43 mouse cellular contexts compared by ENCODE assay signal in the genomic region with DNA sequence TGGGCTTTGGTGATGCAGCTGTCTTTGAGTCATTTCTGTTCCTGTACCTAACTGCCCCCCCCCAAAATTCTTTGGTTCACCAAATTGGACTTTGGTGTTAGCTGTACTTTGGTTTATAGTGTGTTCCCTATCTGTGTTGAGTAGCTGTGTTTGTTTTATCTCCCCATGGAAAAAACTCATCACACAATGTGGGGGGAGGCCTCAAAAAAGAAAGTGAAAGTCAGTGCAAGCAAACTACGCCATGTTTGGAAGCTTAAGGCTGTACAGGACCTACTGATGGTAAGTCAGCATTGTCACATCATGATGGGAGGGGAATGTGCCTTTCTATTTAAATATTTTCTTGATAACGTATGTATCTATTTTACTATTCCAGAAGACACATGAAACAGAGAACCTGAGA. TPM values are rescaled to one million over a fixed set of nuclear protein-coding genes. Genes with fewer than 3 reads are reported as not detected.
"Had no signal": no experiment of that assay in that cellular context is flagged by ENCODE, and none has a peak within 500 bp of the region (broad histone marks: within the 10 kb centered on the region; RNA-seq: fewer than 3 reads in every experiment).

No protein-coding gene starts in this region.

- H3K27ac ChIP-seq: gastrocnemius, adult 2 months; heart, embryonic 10.5 days; hindbrain, embryonic 13.5 days; hindbrain, embryonic 15.5 days; hindbrain, postnatal 0 days; kidney, embryonic 15.5 days; kidney, postnatal 0 days; limb, embryonic 13.5 days; limb, embryonic 15.5 days; liver, embryonic 13.5 days; liver, embryonic 15.5 days had no signal

- H3K9ac ChIP-seq: heart, embryonic 12.5 days; hindbrain, embryonic 13.5 days; hindbrain, embryonic 15.5 days; kidney, embryonic 15.5 days; limb, embryonic 13.5 days; limb, embryonic 15.5 days; liver, embryonic 13.5 days; liver, embryonic 15.5 days had no signal

- ATAC-seq: hindbrain, postnatal 0 days; intestine, embryonic 16.5 days had no signal

- H3K4me1 ChIP-seq: heart, embryonic 10.5 days; heart, embryonic 12.5 days; hindbrain, embryonic 13.5 days; hindbrain, embryonic 15.5 days; kidney, embryonic 15.5 days; limb, embryonic 13.5 days; limb, embryonic 15.5 days; liver, embryonic 13.5 days; liver, embryonic 15.5 days had no signal

- H3K4me3 ChIP-seq: gastrocnemius, adult 2 months; heart, embryonic 10.5 days; heart, embryonic 12.5 days; hindbrain, embryonic 13.5 days; hindbrain, embryonic 15.5 days; kidney, embryonic 15.5 days; limb, embryonic 13.5 days; limb, embryonic 15.5 days; liver, embryonic 13.5 days; liver, embryonic 15.5 days had no signal

- H3K36me3 ChIP-seq: heart, embryonic 10.5 days; heart, embryonic 12.5 days; hindbrain, embryonic 13.5 days; hindbrain, embryonic 15.5 days; kidney, embryonic 15.5 days; limb, embryonic 13.5 days; limb, embryonic 15.5 days; liver, embryonic 13.5 days; liver, embryonic 15.5 days had no signal

- DNase-seq: gastrocnemius, adult 2 months; gastrocnemius, postnatal 10 days; gastrocnemius, postnatal 25 days; heart, adult 18-20 months; heart, postnatal 14 days; heart, postnatal 36 days; kidney, adult 11 months; kidney, adult 2 months; kidney, adult 9 months; kidney, postnatal 14 days; kidney, postnatal 36 days; layer of hippocampus, adult 9-11 months; layer of hippocampus, postnatal 36 days; left cerebral cortex, postnatal 4 days; liver, embryonic 13.5 days had no signal

- H3K4me2 ChIP-seq: heart, embryonic 12.5 days; hindbrain, embryonic 13.5 days; hindbrain, embryonic 15.5 days; kidney, embryonic 15.5 days; limb, embryonic 13.5 days; limb, embryonic 15.5 days; liver, embryonic 13.5 days; liver, embryonic 15.5 days had no signal

- H3K9me3 ChIP-seq: heart, embryonic 10.5 days; heart, embryonic 12.5 days; hindbrain, embryonic 13.5 days; hindbrain, embryonic 15.5 days; kidney, embryonic 15.5 days; limb, embryonic 13.5 days; limb, embryonic 15.5 days; liver, embryonic 13.5 days; liver, embryonic 15.5 days had no signal

- H3K27me3 ChIP-seq: heart, embryonic 12.5 days; hindbrain, embryonic 13.5 days; hindbrain, embryonic 15.5 days; kidney, embryonic 15.5 days; limb, embryonic 13.5 days; limb, embryonic 15.5 days; liver, embryonic 13.5 days; liver, embryonic 15.5 days had no signal

RNA-seq across cellular contexts. Expression of gene Rhox2h, which starts 19.2 kb away (rescaled TPM):
- total RNA-seq: gastrocnemius, adult 2 months; gastrocnemius, postnatal 10 days; gastrocnemius, postnatal 25 days; gastrocnemius, postnatal 4 days; granulocyte monocyte progenitor cell, adult 5-6 weeks; heart, postnatal 14 days; hematopoietic stem cell, adult 5-6 weeks; hindbrain, postnatal 0 days; layer of hippocampus, adult 18-20 months; layer of hippocampus, adult 8-10 months; layer of hippocampus, postnatal 14 days; layer of hippocampus, postnatal 36 days; left cerebral cortex, adult 18-20 months; left cerebral cortex, adult 8-10 months; left cerebral cortex, postnatal 10 days; left cerebral cortex, postnatal 25 days; left cerebral cortex, postnatal 4 days had no signal
- polyA plus RNA-seq: heart, embryonic 10.5 days; heart, embryonic 12.5 days; heart, embryonic 14.5 days; heart, embryonic 16.5 days; hindbrain, embryonic 11.5 days; hindbrain, embryonic 13.5 days; hindbrain, embryonic 15.5 days; hindbrain, postnatal 0 days; intestine, embryonic 14.5 days; intestine, embryonic 16.5 days; kidney, adult 2 months; kidney, embryonic 15.5 days; kidney, postnatal 0 days; large intestine, adult 2 months; limb, embryonic 11.5 days; limb, embryonic 13.5 days; limb, embryonic 15.5 days; liver, embryonic 13.5 days; liver, embryonic 15.5 days had no signal

RNA-seq across cellular contexts. Expression of gene Rhox3h, which starts 23.7 kb away (rescaled TPM):
- total RNA-seq: gastrocnemius, adult 2 months; gastrocnemius, postnatal 10 days; gastrocnemius, postnatal 25 days; granulocyte monocyte progenitor cell, adult 5-6 weeks; heart, adult 18-20 months; heart, adult 8-10 months; heart, postnatal 14 days; heart, postnatal 36 days; hematopoietic stem cell, adult 5-6 weeks; hindbrain, postnatal 0 days; layer of hippocampus, adult 18-20 months; layer of hippocampus, adult 8-10 months; layer of hippocampus, postnatal 14 days; layer of hippocampus, postnatal 36 days; left cerebral cortex, adult 18-20 months; left cerebral cortex, adult 8-10 months; left cerebral cortex, postnatal 10 days; left cerebral cortex, postnatal 25 days; left cerebral cortex, postnatal 4 days had no signal
- polyA plus RNA-seq: heart, embryonic 10.5 days; heart, embryonic 12.5 days; heart, embryonic 14.5 days; heart, embryonic 16.5 days; hindbrain, embryonic 11.5 days; hindbrain, embryonic 13.5 days; hindbrain, embryonic 15.5 days; hindbrain, postnatal 0 days; intestine, embryonic 14.5 days; intestine, embryonic 16.5 days; kidney, adult 2 months; kidney, embryonic 15.5 days; kidney, postnatal 0 days; large intestine, adult 2 months; limb, embryonic 11.5 days; limb, embryonic 13.5 days; limb, embryonic 15.5 days; liver, embryonic 13.5 days; liver, embryonic 15.5 days had no signal

RNA-seq across cellular contexts. Expression of gene Rhox4g, which starts 41.1 kb away (rescaled TPM):
- total RNA-seq: gastrocnemius, adult 2 months; gastrocnemius, postnatal 10 days; gastrocnemius, postnatal 25 days; gastrocnemius, postnatal 4 days; granulocyte monocyte progenitor cell, adult 5-6 weeks; heart, adult 18-20 months; heart, adult 8-10 months; heart, postnatal 14 days; heart, postnatal 36 days; hematopoietic stem cell, adult 5-6 weeks; hindbrain, postnatal 0 days; layer of hippocampus, adult 18-20 months; layer of hippocampus, adult 8-10 months; layer of hippocampus, postnatal 14 days; layer of hippocampus, postnatal 36 days; left cerebral cortex, adult 18-20 months; left cerebral cortex, adult 8-10 months; left cerebral cortex, postnatal 10 days; left cerebral cortex, postnatal 25 days; left cerebral cortex, postnatal 4 days had no signal
- polyA plus RNA-seq: heart, embryonic 10.5 days; heart, embryonic 12.5 days; heart, embryonic 14.5 days; heart, embryonic 16.5 days; hindbrain, embryonic 11.5 days; hindbrain, embryonic 13.5 days; hindbrain, embryonic 15.5 days; hindbrain, postnatal 0 days; intestine, embryonic 14.5 days; intestine, embryonic 16.5 days; kidney, adult 2 months; kidney, embryonic 15.5 days; kidney, postnatal 0 days; large intestine, adult 2 months; limb, embryonic 11.5 days; limb, embryonic 13.5 days; limb, embryonic 15.5 days; liver, embryonic 13.5 days; liver, embryonic 15.5 days had no signal

RNA-seq across cellular contexts. Expression of gene Rhox2g, which starts 49.0 kb away (rescaled TPM):
- total RNA-seq: gastrocnemius, adult 2 months; gastrocnemius, postnatal 10 days; gastrocnemius, postnatal 25 days; gastrocnemius, postnatal 4 days; granulocyte monocyte progenitor cell, adult 5-6 weeks; heart, adult 18-20 months; heart, adult 8-10 months; heart, postnatal 14 days; heart, postnatal 36 days; hematopoietic stem cell, adult 5-6 weeks; hindbrain, postnatal 0 days; layer of hippocampus, adult 18-20 months; layer of hippocampus, adult 8-10 months; layer of hippocampus, postnatal 14 days; layer of hippocampus, postnatal 36 days; left cerebral cortex, adult 18-20 months; left cerebral cortex, adult 8-10 months; left cerebral cortex, postnatal 10 days; left cerebral cortex, postnatal 25 days; left cerebral cortex, postnatal 4 days had no signal
- polyA plus RNA-seq: heart, embryonic 10.5 days; heart, embryonic 12.5 days; heart, embryonic 14.5 days; heart, embryonic 16.5 days; hindbrain, embryonic 11.5 days; hindbrain, embryonic 13.5 days; hindbrain, embryonic 15.5 days; hindbrain, postnatal 0 days; intestine, embryonic 14.5 days; intestine, embryonic 16.5 days; kidney, adult 2 months; kidney, embryonic 15.5 days; kidney, postnatal 0 days; large intestine, adult 2 months; limb, embryonic 11.5 days; limb, embryonic 13.5 days; limb, embryonic 15.5 days; liver, embryonic 13.5 days; liver, embryonic 15.5 days had no signal
